Mouse (Mus musculus) MEL (cell line): ENCODE data around the gene Agpat4.

Experiments
- GATA1 ChIP-seq: IDR thresholded peaks from 2 replicates; pipeline ENCODE4 v1.6.1; 2011; ENCODE audit warnings: low read depth, low read length, improper control_type of control experiment
- MXI1 ChIP-seq: IDR thresholded peaks from 2 replicates; pipeline ENCODE4 v1.6.1; 2011; ENCODE audit warnings: mild to moderate bottlenecking, low read depth, low read length, improper control_type of control experiment
- POLR2A ChIP-seq, 2 experiments: IDR thresholded peaks; 2 replicates each; pipeline ENCODE4 v1.6.1; 2011 to 2012; ENCODE audit warnings: low read length in 2 of 2, mild to moderate bottlenecking in 2 of 2, control low read depth in 1 of 2, improper control_type of control experiment in 1 of 2, low read depth in 1 of 2, moderate library complexity in 1 of 2; ENCODE audit not compliant: control insufficient read depth in 1 of 2, insufficient read depth in 1 of 2, poor library complexity in 1 of 2
- TBP ChIP-seq: IDR thresholded peaks from 2 replicates; pipeline ENCODE4 v1.8.0; 2011; ENCODE audit warnings: low read depth, low read length, improper control_type of control experiment

- no peak for TF ChIP-seq GATA1
- TF ChIP-seq TBP = no peak
- TF ChIP-seq POLR2A (IDR thresholded peaks at IDR 0.05; ENCODE audit: control insufficient read depth in 1 of 2, insufficient read depth in 1 of 2, low read depth in 1 of 2, low read length in 2 of 2, poor library complexity in 1 of 2) = no peak
- TF ChIP-seq MXI1 = no peak
These were observed 41.5 kb downstream of the Agpat4 start for GRCm38 (mm10) chr17:12160061-12160421.
